16 mouse cellular contexts compared by ENCODE assay signal in the genomic region with DNA sequence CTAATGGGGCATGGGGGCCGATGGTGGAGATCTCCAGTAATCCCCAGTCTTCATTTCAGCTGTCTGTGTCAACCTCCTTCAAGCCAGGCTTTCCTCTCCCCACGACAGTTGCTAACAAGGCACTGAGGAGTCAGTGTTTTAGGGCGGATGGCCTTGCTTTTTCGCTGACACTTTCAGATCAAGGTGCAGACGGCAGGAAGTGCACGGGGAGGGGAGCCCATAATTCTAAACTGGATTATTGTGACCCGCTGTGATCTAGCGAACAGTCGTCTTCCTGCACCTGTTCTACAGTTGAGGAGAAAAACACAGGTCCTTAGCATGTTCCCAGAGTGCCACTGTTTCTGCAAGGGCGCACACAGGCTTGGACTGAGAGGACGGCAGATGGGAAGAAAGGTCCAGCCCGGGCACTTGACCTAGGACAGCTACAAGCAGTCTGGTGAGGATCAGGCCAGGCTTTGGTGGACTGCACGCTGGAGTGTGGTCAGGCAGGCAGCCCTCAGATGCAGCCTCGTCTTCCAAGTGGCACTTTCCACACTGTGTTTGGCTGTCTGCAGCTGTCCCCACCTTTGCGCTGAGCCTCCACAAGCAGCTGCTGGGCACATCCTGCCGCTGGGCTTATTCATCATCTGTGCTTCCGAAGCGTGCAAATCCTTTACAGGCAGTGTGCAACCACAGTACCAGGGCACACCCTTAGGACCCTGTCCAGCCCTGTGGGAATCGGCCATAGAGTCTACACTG.
A peak's percentile ranks its signal among the peaks of the same experiment; 100 is the strongest.
DNase-seq lines count a peak whose midpoint lies in the region; ATAC-seq lines count a peak whose summit lies in the region.
"Had no signal": no experiment of that assay in that cellular context is flagged by ENCODE, and none has a peak within 500 bp of the region (broad histone marks: within the 10 kb centered on the region; RNA-seq: fewer than 3 reads in every experiment).

No protein-coding gene starts in this region.

- H3K27ac ChIP-seq in neural tube, embryonic 12.5 days = no peak overlapping the region
- H3K27ac ChIP-seq in neural tube, embryonic 15.5 days (replicated peaks) = no peak overlapping the region

- no peaks in the 10 kb centered on the region for H3K27me3 ChIP-seq in neural tube, embryonic 12.5 days (replicated peaks)
- H3K27me3 ChIP-seq in neural tube, embryonic 15.5 days (replicated peaks) = 0 out of 2 replicates have a peak, but pooled peaks cover 2% of the 10 kb centered on the region
- H3K27me3 ChIP-seq: Patski had no signal

- 58% methylated on average over 19 of the region's 19 CpGs for WGBS in neural tube, embryonic 12.5 days
- 55% methylated on average over 19 of the region's 19 CpGs for WGBS in neural tube, embryonic 15.5 days

- H3K9me3 ChIP-seq in neural tube, embryonic 12.5 days = no peaks in the 10 kb centered on the region
- H3K9me3 ChIP-seq in neural tube, embryonic 15.5 days (replicated peaks) = no peaks in the 10 kb centered on the region
- H3K9me3 ChIP-seq: heart, embryonic 12.5 days; megakaryocyte, embryonic 14.5 days had no signal

- DNase-seq in gastrocnemius, postnatal 10 days = peak; percentile 22
- DNase-seq in gastrocnemius, adult 18-20 months (ENCODE audit: low spot score) = no peak
- DNase-seq in right cerebral cortex, adult 18-20 months = no peak
- no peak for DNase-seq in heart, adult 18-20 months
- DNase-seq in kidney, postnatal 36 days = no peak
- DNase-seq: B cell, adult 2 months; cerebellum, adult 8-10 months; kidney, adult 18-20 months; left cerebral cortex, postnatal 4 days; lung, adult 18-20 months had no signal

- H3K4me2 ChIP-seq in neural tube, embryonic 12.5 days (replicated peaks) = no peak overlapping the region
- H3K4me2 ChIP-seq in neural tube, embryonic 15.5 days = no peak overlapping the region
- H3K4me2 ChIP-seq: heart, embryonic 12.5 days had no signal

- no peaks in the 10 kb centered on the region for H3K36me3 ChIP-seq in neural tube, embryonic 12.5 days
- H3K36me3 ChIP-seq in neural tube, embryonic 15.5 days = no peaks in the 10 kb centered on the region
- H3K36me3 ChIP-seq: heart, embryonic 12.5 days had no signal

- ATAC-seq in neural tube, embryonic 12.5 days (ENCODE audit: low FRiP score, low read depth) = no peak
- ATAC-seq in neural tube, embryonic 15.5 days (ENCODE audit: low FRiP score) = no peak
- ATAC-seq in inflammation-experienced regulatory T-cells, adult 6 months = peak; percentile 91
- ATAC-seq: Patski had no signal

- H3K4me3 ChIP-seq in neural tube, embryonic 12.5 days = no peak overlapping the region
- H3K4me3 ChIP-seq in neural tube, embryonic 15.5 days (replicated peaks) = no peak overlapping the region
- H3K4me3 ChIP-seq: heart, embryonic 12.5 days; megakaryocyte, embryonic 14.5 days had no signal

- H3K4me1 ChIP-seq in neural tube, embryonic 12.5 days = peaks cover 60% of the 10 kb centered on the region
- H3K4me1 ChIP-seq in neural tube, embryonic 15.5 days = peaks cover 42% of the 10 kb centered on the region
- H3K4me1 ChIP-seq: megakaryocyte, embryonic 14.5 days had no signal

- H3K9ac ChIP-seq in neural tube, embryonic 12.5 days = peak overlapping the region; percentile 19; the same call in 1 of the 2 replicates
- H3K9ac ChIP-seq in neural tube, embryonic 15.5 days (replicated peaks) = no peak overlapping the region
- H3K9ac ChIP-seq: heart, embryonic 12.5 days had no signal
